Mouse (Mus musculus): ENCODE measurements around the gene Chek2. TPM values are rescaled to one million over a fixed set of nuclear protein-coding genes. Genes with fewer than 3 reads are reported as not detected.

The Chek2 gene
- polyA plus RNA-seq, 1 experiment from 2014 or later, result 8.0 TPM

- Histone ChIP-seq H3K27me3 (no peaks in the 10 kb centered on the region), H3K9me3 (no peaks in the 10 kb centered on the region), H3K9ac (peak overlapping the region; percentile 92), H3K4me1 (replicated peaks) (peaks cover 24% of the 10 kb centered on the region), H3K4me2 (peak overlapping the region; percentile 85), H3K4me3 (peak overlapping the region; percentile 82), H3K27ac (peak overlapping the region; percentile 88), H3K36me3 (peaks cover 4% of the 10 kb centered on the region; the same call in 1 of the 2 replicates)
- 0 out of 2 replicates have a peak, but pooled peaks have one; percentile 4 for ATAC-seq (ENCODE audit: low FRiP score)
- WGBS, result 64% methylated on average over 7 of the region's 7 CpGs
Observed at GRCm38 (mm10) chr5:110879042-110879441, 39.3 kb downstream of the Chek2 start.

DNA sequence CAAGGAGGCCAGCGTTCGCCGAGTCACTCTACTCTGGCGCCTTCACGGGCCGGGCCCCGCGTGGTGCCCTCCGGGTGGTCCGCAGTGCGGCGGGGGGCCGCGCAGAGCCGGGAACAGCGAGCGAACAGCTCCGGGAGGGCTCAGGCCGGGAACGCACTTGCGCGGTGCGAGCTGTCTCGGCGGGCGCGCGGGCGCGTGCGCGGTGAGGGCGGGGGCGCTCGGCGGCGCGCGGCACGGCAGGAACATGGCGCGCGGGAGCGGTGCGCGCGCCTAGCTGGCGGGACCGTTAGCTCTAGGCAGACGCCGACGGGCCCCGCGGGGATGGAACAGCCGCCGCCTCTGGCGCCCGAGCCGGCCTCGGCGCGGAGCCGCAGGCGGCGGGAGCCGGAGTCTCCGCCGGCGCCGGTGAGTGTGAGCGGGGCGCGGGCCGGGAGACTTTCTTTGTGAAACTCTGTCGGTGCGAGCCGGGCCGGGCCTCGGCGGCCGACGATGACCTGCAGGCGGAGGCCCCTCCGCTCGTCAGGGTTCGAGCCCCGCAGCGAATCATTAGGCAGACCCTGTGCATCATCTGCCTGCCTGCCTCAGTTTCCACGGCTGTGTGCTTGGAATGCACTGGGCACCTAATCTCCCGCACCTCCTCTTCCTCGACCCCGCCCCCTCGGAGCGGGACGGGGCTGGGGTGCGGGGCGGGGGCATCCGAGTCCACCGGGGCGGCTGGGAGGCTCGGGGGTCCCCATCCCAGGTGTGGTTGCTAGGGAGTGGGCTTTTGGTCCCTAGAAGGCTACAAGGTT is 40.0 kb downstream of the Chek2 start, which contains the start of gene Ttc28:
Gene Ttc28, plus strand, starts transcription at position 220 of the 791 bp plus-strand sequence.
- Histone ChIP-seq H3K36me3 (peaks cover 7% of the 10 kb centered on the region), H3K4me2 (peak within 1 kb of the TSS; percentile 85), H3K4me1 (replicated peaks) (peaks cover 22% of the 10 kb centered on the region), H3K9me3 (no peaks in the 10 kb centered on the region), H3K9ac (peak within 1 kb of the TSS; percentile 92), H3K27me3 (no peaks in the 10 kb centered on the region), H3K27ac (peak within 1 kb of the TSS; percentile 88), H3K4me3 (peak within 1 kb of the TSS; percentile 82)
- ATAC-seq (ENCODE audit: low FRiP score), result peak; percentile 90
- WGBS, result under 1% methylated on average over 92 of the region's 101 CpGs

GRCm38 (mm10) chr5:110888596-110888995 is 48.8 kb downstream of the Chek2 start:
- peaks cover 24% of the 10 kb centered on the region for H3K36me3 ChIP-seq
- no peaks in the 10 kb centered on the region for H3K9me3 ChIP-seq
- no peak for ATAC-seq (ENCODE audit: low FRiP score)
- H3K4me2 ChIP-seq, result no peak overlapping the region
- no peak overlapping the region for H3K9ac ChIP-seq
- WGBS, result 87% methylated on average over 4 of the region's 4 CpGs
- H3K4me1 ChIP-seq (replicated peaks), result 0 out of 2 replicates have a peak, but pooled peaks cover 4% of the 10 kb centered on the region
- no peak overlapping the region for H3K27ac ChIP-seq
- H3K27me3 ChIP-seq, result no peaks in the 10 kb centered on the region
- H3K4me3 ChIP-seq, result no peak overlapping the region

- no peak overlapping the region for H3K27ac ChIP-seq
- H3K27me3 ChIP-seq, result no peaks in the 10 kb centered on the region
- H3K9ac ChIP-seq, result no peak overlapping the region
- no peaks in the 10 kb centered on the region for H3K9me3 ChIP-seq
- no peak for ATAC-seq (ENCODE audit: low FRiP score)
- peaks cover 35% of the 10 kb centered on the region for H3K36me3 ChIP-seq
- no peak overlapping the region for H3K4me2 ChIP-seq
- WGBS, result 86% methylated on average over 1 of the region's 1 CpGs
- no peak overlapping the region for H3K4me3 ChIP-seq
- H3K4me1 ChIP-seq (replicated peaks), result 0 out of 2 replicates have a peak, but pooled peaks cover 4% of the 10 kb centered on the region
Observed at GRCm38 (mm10) chr5:110889945-110890344, 50.2 kb downstream of the Chek2 start.

DNA sequence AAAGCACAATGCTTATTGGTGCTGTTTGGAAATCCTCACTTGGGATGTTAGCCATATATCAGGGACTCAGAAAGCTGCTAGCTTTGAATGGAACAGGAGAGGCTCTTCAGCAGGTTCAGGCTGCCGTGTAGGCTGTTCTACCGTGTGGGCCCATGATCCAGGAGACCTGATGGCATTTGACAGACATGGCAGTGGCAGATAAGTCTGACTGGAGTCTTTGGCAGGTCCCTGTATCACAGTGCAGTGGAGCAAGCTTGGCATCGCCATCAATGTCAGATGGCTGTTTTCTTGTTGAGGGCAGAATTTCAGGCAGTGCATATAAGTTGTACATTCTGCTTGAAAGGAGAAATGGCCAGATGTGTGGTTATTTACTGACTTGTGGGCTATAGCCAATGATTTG is 50.8 kb downstream of the Chek2 start:
- WGBS, result 100% methylated on average over 3 of the region's 3 CpGs
- H3K4me3 ChIP-seq, result no peak overlapping the region
- H3K4me2 ChIP-seq, result no peak overlapping the region
- H3K4me1 ChIP-seq (replicated peaks), result 0 out of 2 replicates have a peak, but pooled peaks cover 4% of the 10 kb centered on the region
- H3K27me3 ChIP-seq, result no peaks in the 10 kb centered on the region
- H3K9me3 ChIP-seq, result no peaks in the 10 kb centered on the region
- peaks cover 38% of the 10 kb centered on the region for H3K36me3 ChIP-seq
- ATAC-seq (ENCODE audit: low FRiP score), result no peak
- no peak overlapping the region for H3K27ac ChIP-seq
- H3K9ac ChIP-seq, result no peak overlapping the region

DNA sequence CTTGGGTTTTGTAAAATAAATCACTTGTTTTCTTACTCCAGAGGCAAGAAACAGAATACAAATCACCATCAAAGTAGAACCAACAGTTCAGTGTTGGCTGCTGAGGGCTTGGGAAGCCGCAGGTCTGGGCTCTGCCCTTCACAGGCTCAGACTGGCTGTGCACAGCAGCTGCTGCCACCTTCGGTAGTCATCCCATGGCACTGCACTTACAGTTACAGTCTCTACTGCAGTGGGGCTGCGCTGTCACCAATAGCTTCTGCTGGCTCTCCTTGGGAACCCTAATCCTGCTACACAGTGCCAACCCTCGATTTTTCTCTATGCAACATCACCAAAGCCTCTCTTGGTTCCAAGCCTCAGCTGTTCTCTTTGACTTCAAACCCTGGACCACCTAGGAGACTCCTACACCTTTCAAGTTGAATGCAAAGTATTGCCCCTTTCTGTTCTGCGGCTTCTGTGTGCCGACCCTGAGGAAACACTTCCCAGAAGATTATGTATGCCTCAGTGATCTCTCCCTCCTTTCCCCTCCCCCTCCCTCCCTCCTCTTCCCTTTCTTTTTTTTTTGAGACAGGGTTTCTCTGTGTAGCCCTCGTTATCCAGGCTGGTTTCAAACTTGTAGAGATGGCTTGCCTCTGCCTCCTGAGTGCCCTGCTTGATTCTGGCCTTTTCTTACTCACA is 57.5 kb downstream of the Chek2 start:
- Histone ChIP-seq H3K27ac (peak overlapping the region; percentile 26; the same call in 1 of the 2 replicates), H3K4me1 (replicated peaks) (peaks cover 14% of the 10 kb centered on the region; the same call in 1 of the 2 replicates), H3K27me3 (no peaks in the 10 kb centered on the region), H3K9me3 (no peaks in the 10 kb centered on the region), H3K9ac (0 out of 2 replicates have a peak overlapping the region, but pooled peaks have one; percentile 9), H3K36me3 (peaks cover 34% of the 10 kb centered on the region), H3K4me2 (no peak overlapping the region), H3K4me3 (no peak overlapping the region)
- WGBS, result 26% methylated on average over 7 of the region's 7 CpGs
- no peak for ATAC-seq (ENCODE audit: low FRiP score)

GRCm38 (mm10) chr5:110898169-110898568 is 58.4 kb downstream of the Chek2 start:
- Histone ChIP-seq H3K36me3 (peaks cover 25% of the 10 kb centered on the region), H3K9ac (no peak overlapping the region), H3K4me3 (no peak overlapping the region), H3K27me3 (no peaks in the 10 kb centered on the region), H3K4me1 (replicated peaks) (peaks cover 14% of the 10 kb centered on the region; the same call in 1 of the 2 replicates), H3K27ac (no peak overlapping the region), H3K4me2 (no peak overlapping the region), H3K9me3 (no peaks in the 10 kb centered on the region)
- no peak for ATAC-seq (ENCODE audit: low FRiP score)
- WGBS, result 39% methylated on average over 7 of the region's 7 CpGs

DNA sequence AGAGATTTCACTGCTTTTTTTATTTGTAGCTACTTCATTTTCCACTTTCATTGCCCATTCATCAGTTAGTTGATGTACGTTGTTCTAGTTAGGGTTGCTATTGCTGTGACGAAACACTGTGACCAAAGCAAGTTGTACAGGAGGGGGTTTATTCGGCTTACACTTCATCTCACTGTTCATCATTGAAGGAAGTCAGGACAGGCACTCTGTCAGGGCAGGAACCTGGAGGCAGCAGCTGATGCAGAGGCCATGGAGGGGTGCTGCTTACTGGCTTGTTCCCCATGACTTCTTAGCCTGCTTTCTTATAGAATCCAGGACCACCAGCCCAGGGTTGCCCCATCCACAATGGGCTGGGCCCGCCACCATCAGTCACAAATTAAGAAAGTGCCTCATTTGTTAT is 59.0 kb downstream of the Chek2 start:
- 85% methylated on average over 4 of the region's 4 CpGs for WGBS
- H3K4me1 ChIP-seq (replicated peaks), result peaks cover 14% of the 10 kb centered on the region; the same call in 1 of the 2 replicates
- H3K4me3 ChIP-seq, result no peak overlapping the region
- no peak overlapping the region for H3K27ac ChIP-seq
- H3K4me2 ChIP-seq, result no peak overlapping the region
- H3K36me3 ChIP-seq, result peaks cover 19% of the 10 kb centered on the region
- no peak overlapping the region for H3K9ac ChIP-seq
- no peaks in the 10 kb centered on the region for H3K27me3 ChIP-seq
- H3K9me3 ChIP-seq, result no peaks in the 10 kb centered on the region
- ATAC-seq (ENCODE audit: low FRiP score), result no peak

- H3K9me3 ChIP-seq, result no peaks in the 10 kb centered on the region
- H3K4me2 ChIP-seq, result no peak overlapping the region
- no peak for ATAC-seq (ENCODE audit: low FRiP score)
- no peaks in the 10 kb centered on the region for H3K27me3 ChIP-seq
- H3K27ac ChIP-seq, result no peak overlapping the region
- peaks cover 8% of the 10 kb centered on the region for H3K36me3 ChIP-seq
- H3K4me3 ChIP-seq, result no peak overlapping the region
- peaks cover 14% of the 10 kb centered on the region; the same call in 1 of the 2 replicates for H3K4me1 ChIP-seq (replicated peaks)
- no peak overlapping the region for H3K9ac ChIP-seq
Observed at GRCm38 (mm10) chr5:110900331-110900730, 60.6 kb downstream of the Chek2 start.

- WGBS, result 100% methylated on average over 1 of the region's 1 CpGs
Observed at GRCm38 (mm10) chr5:110906708-110907107, 66.9 kb downstream of the Chek2 start.

GRCm38 (mm10) chr5:110908879-110909278 is 69.1 kb downstream of the Chek2 start:
- H3K27ac ChIP-seq, result no peak overlapping the region
- no peak for ATAC-seq (ENCODE audit: low FRiP score)

More at GRCm38 (mm10) chr5:110906708-110907107, 66.9 kb downstream of the Chek2 start:
- ATAC-seq (ENCODE audit: low FRiP score), result no peak
- Histone ChIP-seq H3K36me3 (peaks cover 15% of the 10 kb centered on the region), H3K9me3 (no peaks in the 10 kb centered on the region), H3K27me3 (no peaks in the 10 kb centered on the region), H3K4me2 (no peak overlapping the region), H3K4me1 (replicated peaks) (no peaks in the 10 kb centered on the region; the same call in 1 of the 2 replicates), H3K27ac (no peak overlapping the region), H3K4me3 (no peak overlapping the region), H3K9ac (no peak overlapping the region)

DNA sequence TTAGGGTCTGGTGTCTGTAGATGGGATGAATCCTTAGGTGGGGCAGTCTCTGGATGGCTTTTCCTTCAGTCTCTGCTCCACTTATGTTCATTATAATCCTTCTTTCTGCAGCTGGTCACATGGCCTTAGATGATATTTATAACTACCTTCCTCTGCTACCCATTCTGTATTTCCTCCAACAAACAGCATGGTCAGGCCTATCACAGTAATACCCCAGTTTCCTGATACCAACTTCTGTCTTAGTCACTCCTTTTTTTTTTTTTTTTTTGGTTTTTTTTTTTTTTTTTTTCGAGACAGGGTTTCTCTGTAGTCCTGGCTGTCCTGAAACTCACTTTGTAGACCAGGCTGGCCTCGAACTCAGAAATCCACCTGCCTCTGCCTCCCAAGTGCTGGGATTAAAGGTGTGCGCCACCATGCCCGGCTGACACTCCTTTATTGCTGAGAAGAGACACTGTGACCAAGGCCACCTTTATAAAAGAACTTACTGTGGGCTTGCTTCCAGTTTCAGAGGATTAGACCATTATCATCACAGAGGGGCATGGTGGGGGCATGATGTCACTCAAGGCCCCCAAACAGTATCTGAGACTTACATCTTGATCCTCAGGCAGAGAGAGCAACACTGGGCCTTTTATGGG is 70.3 kb downstream of the Chek2 start:
- Histone ChIP-seq H3K9ac (no peak overlapping the region), H3K9me3 (no peaks in the 10 kb centered on the region), H3K4me3 (no peak overlapping the region), H3K36me3 (peaks cover 13% of the 10 kb centered on the region), H3K27me3 (no peaks in the 10 kb centered on the region), H3K4me2 (no peak overlapping the region), H3K27ac (no peak overlapping the region), H3K4me1 (replicated peaks) (peaks cover 3% of the 10 kb centered on the region; the same call in 1 of the 2 replicates)
- ATAC-seq (ENCODE audit: low FRiP score), result no peak
- 85% methylated on average over 4 of the region's 4 CpGs for WGBS

More at GRCm38 (mm10) chr5:110908879-110909278, 69.1 kb downstream of the Chek2 start:
- Histone ChIP-seq H3K27me3 (no peaks in the 10 kb centered on the region), H3K9me3 (no peaks in the 10 kb centered on the region), H3K9ac (no peak overlapping the region), H3K4me1 (replicated peaks) (peaks cover 3% of the 10 kb centered on the region; the same call in 1 of the 2 replicates), H3K36me3 (peaks cover 15% of the 10 kb centered on the region), H3K4me2 (no peak overlapping the region), H3K4me3 (no peak overlapping the region)

Data from hindbrain, embryonic 13.5 days (tissue).